Mouse (Mus musculus) G1E (cell line): ENCODE measurements at regions not wholly inside any gene's neighbourhood (a gene's known extent, or its start where the extent isn't known, plus 50 kb on each side); places are given as distances from the start of the nearest gene placed in this dataset.

Experiments
- ATAC-seq: 2 replicates; pipeline ENCODE4 v1.8.0; 2016; ENCODE audit warnings: mild to moderate bottlenecking; ENCODE audit not compliant: insufficient number of reproducible peaks, poor library complexity, low FRiP score, severe bottlenecking; ENCODE audit errors: extremely low read depth
- DNase-seq: peaks from one replicate; pipeline ENCODE4 v3.0.0; 2012; ENCODE audit warnings: low spot score
- H3K27me3 ChIP-seq: 2 replicates; pipeline ENCODE4 v1.6.1; 2012; ENCODE audit warnings: mild to moderate bottlenecking, low read length, inconsistent platforms; ENCODE audit not compliant: insufficient read depth
- H3K36me3 ChIP-seq: replicated peaks from 2 replicates; pipeline ENCODE3; 2012; ENCODE audit warnings: mild to moderate bottlenecking, inconsistent platforms
- H3K4me1 ChIP-seq: 2 replicates; pipeline ENCODE4 v1.6.1; 2012; ENCODE audit warnings: low read depth, low read length, inconsistent platforms, mixed read lengths; ENCODE audit not compliant: insufficient read depth
- H3K4me3 ChIP-seq: 2 replicates; pipeline ENCODE4 v1.5.1; 2012; ENCODE audit warnings: low read depth, mild to moderate bottlenecking, inconsistent platforms, low read length, moderate library complexity, mixed read lengths
- H3K9me3 ChIP-seq: replicated peaks from 2 replicates; pipeline ENCODE4 v1.6.1; 2012; ENCODE audit warnings: inconsistent platforms
- CTCF ChIP-seq: IDR thresholded peaks from 2 replicates; pipeline ENCODE4 v1.5.1; 2012; ENCODE audit warnings: low read depth, low read length, inconsistent platforms, mixed read lengths
- GATA1 ChIP-seq: IDR thresholded peaks from 2 replicates; pipeline ENCODE4 v1.6.1; 2012; ENCODE audit warnings: borderline replicate concordance, low read length, inconsistent platforms, mixed read lengths
- GATA2 ChIP-seq: IDR thresholded peaks from 2 replicates; pipeline ENCODE4 v1.6.1; 2012; ENCODE audit warnings: low read depth, low read length, inconsistent platforms, borderline replicate concordance
- POLR2AphosphoS5 ChIP-seq: IDR thresholded peaks from 2 replicates; pipeline ENCODE4 v1.6.1; 2012; ENCODE audit warnings: low read depth, low read length, inconsistent platforms; ENCODE audit not compliant: insufficient replicate concordance
- TAL1 ChIP-seq: conservative IDR thresholded peaks from 2 replicates; pipeline ENCODE4 v1.6.1; 2012; ENCODE audit warnings: low read depth, low read length, inconsistent platforms, mixed read lengths

- H3K27me3 ChIP-seq: peaks cover 7% of the 10 kb centered on the region; the same call in 1 of the 2 replicates
- no peaks in the 10 kb centered on the region for H3K9me3 ChIP-seq
- TF ChIP-seq CTCF (no peak), GATA1 (no peak), GATA2 (no peak), POLR2AphosphoS5 (no peak), TAL1 (no peak)
- DNase-seq (no peak), ATAC-seq (no peak)
- H3K4me1 ChIP-seq: no peaks in the 10 kb centered on the region
- no peak overlapping the region for H3K4me3 ChIP-seq
- no peaks in the 10 kb centered on the region for H3K36me3 ChIP-seq
These were observed 63.6 kb upstream of the Syt13 start for GRCm38 (mm10) chr2:92851336-92851735.

- Histone ChIP-seq H3K36me3 (no peaks in the 10 kb centered on the region), H3K4me1 (no peaks in the 10 kb centered on the region), H3K27me3 (peaks cover 7% of the 10 kb centered on the region; the same call in 1 of the 2 replicates), H3K9me3 (no peaks in the 10 kb centered on the region), H3K4me3 (no peak overlapping the region)
- DNase-seq (no peak), ATAC-seq (no peak)
- TF ChIP-seq CTCF: no peak
- TF ChIP-seq GATA1: no peak
- no peak for TF ChIP-seq GATA2
- no peak for TF ChIP-seq TAL1
- no peak for TF ChIP-seq POLR2AphosphoS5
These were observed 61.7 kb upstream of the Syt13 start for GRCm38 (mm10) chr2:92853175-92853574.

- DNase-seq (no peak), ATAC-seq (no peak)
- Histone ChIP-seq H3K4me3 (no peak overlapping the region), H3K4me1 (no peaks in the 10 kb centered on the region), H3K9me3 (no peaks in the 10 kb centered on the region), H3K27me3 (peaks cover 7% of the 10 kb centered on the region; the same call in 1 of the 2 replicates), H3K36me3 (no peaks in the 10 kb centered on the region)
- TF ChIP-seq POLR2AphosphoS5 (no peak), CTCF (no peak), GATA2 (no peak), GATA1 (no peak), TAL1 (no peak)
These were observed 60.6 kb upstream of the Syt13 start for GRCm38 (mm10) chr2:92854331-92854730.

GRCm38 (mm10) chr2:92856047-92856446, 58.9 kb upstream of the Syt13 start:
- Histone ChIP-seq H3K36me3 (no peaks in the 10 kb centered on the region), H3K4me3 (no peak overlapping the region), H3K27me3 (peaks cover 7% of the 10 kb centered on the region; the same call in 1 of the 2 replicates), H3K4me1 (no peaks in the 10 kb centered on the region), H3K9me3 (no peaks in the 10 kb centered on the region)
- DNase-seq: no peak
- no peak for ATAC-seq
- TF ChIP-seq GATA2: no peak
- TF ChIP-seq CTCF: no peak
- no peak for TF ChIP-seq POLR2AphosphoS5
- no peak for TF ChIP-seq GATA1
- no peak for TF ChIP-seq TAL1

- Histone ChIP-seq H3K9me3 (no peaks in the 10 kb centered on the region), H3K4me1 (no peaks in the 10 kb centered on the region), H3K27me3 (peaks cover under 1% of the 10 kb centered on the region; the same call in 1 of the 2 replicates), H3K36me3 (no peaks in the 10 kb centered on the region), H3K4me3 (no peak overlapping the region)
- no peak for TF ChIP-seq TAL1
- TF ChIP-seq POLR2AphosphoS5: no peak
- no peak for TF ChIP-seq GATA2
- TF ChIP-seq CTCF: no peak
- TF ChIP-seq GATA1: no peak
- DNase-seq (no peak), ATAC-seq (no peak)
These were observed 54.2 kb upstream of the Syt13 start for GRCm38 (mm10) chr2:92860502-92861197.
